Mouse (Mus musculus) liver, adult 2 months (tissue): ENCODE data around the gene S100pbp.

Experiments
- CTCF ChIP-seq: fragments of 200-500 bp; IDR thresholded peaks from 2 replicates; pipeline ENCODE4 v1.5.1; 2011; ENCODE audit warnings: low read depth, low read length, control low read depth
- POLR2A ChIP-seq: fragments of 200-500 bp; IDR thresholded peaks from 2 replicates; pipeline ENCODE4 v1.6.1; 2011; ENCODE audit warnings: low read length, control low read depth; ENCODE audit not compliant: insufficient read depth; ENCODE audit errors: extremely low read depth

DNA sequence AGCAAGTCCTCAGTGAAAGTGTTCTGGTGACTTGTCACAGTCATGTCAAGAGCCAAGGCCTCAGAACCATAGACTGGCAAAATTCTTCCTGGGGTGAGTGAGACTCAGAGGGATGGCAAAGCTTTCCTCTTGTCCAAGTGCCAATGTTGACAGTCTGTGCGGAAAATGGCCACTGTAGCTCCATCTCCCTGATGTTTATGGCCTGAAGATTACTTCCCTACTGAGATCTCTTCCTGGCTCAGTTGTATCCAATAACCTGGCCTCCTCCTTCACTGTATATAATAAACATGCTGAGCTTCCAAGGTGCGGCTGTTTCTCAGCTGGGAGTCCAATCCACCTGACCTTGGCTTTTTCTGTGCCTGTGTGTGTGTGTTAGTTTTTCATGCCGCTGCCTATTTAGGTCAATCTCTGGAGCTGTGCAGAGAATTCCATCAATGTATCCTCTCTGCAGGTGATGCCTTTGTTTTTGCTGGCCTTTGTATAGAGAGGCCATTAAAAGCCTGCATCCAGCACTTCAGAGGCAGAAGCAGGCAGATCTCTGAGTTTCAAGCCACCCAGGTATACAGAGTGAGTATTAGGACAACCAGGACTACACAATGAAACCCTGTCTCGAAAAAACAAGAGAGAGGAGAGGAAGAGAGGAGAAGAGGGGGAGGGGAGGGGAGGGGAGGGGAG is 27.8 kb downstream of the S100pbp start:
- TF ChIP-seq CTCF, result no peak
- no peak for TF ChIP-seq POLR2A
